Mouse (Mus musculus): ENCODE measurements around the gene Olfr452. TPM values are rescaled to one million over a fixed set of nuclear protein-coding genes. Genes with fewer than 3 reads are reported as not detected.

The Olfr452 gene
- polyA plus RNA-seq (2012; ENCODE audit: insufficient read depth, insufficient read length, missing spikeins): not detected in 2 replicates

GRCm38 (mm10) chr6:42784793-42785192 is at the start of gene Olfr452:
Gene Olfr452 (plus strand): TSS chr6:42785093.
- H3K27ac ChIP-seq (ENCODE audit: insufficient read depth, low read depth, low read length): no peak within 1 kb of the TSS
- no peak for TF ChIP-seq POLR2A (IDR thresholded peaks at IDR 0.05; ENCODE audit: borderline replicate concordance, low read depth, low read length)
- no peak for TF ChIP-seq CTCF (IDR thresholded peaks at IDR 0.05; ENCODE audit: low read depth, low read length)
- no peak within 1 kb of the TSS for H3K4me3 ChIP-seq (ENCODE audit: insufficient read depth, low read length)
- H3K4me1 ChIP-seq (ENCODE audit: control insufficient read depth, insufficient read depth, low read length): no peaks in the 10 kb centered on the region

- Histone ChIP-seq H3K27ac (ENCODE audit: insufficient read depth, low read depth, low read length) (no peak within 1 kb of the TSS), H3K4me1 (ENCODE audit: control insufficient read depth, insufficient read depth, low read length) (no peaks in the 10 kb centered on the region), H3K4me3 (ENCODE audit: insufficient read depth, low read length) (no peak within 1 kb of the TSS)
- no peak for TF ChIP-seq CTCF (IDR thresholded peaks at IDR 0.05; ENCODE audit: low read depth, low read length)
- no peak for TF ChIP-seq POLR2A (IDR thresholded peaks at IDR 0.05; ENCODE audit: borderline replicate concordance, low read depth, low read length)
Observed at GRCm38 (mm10) chr6:42739071-42739470, 45.8 kb upstream of the Olfr452 start, which contains the start of gene Olfr453. Gene Olfr453 (plus strand): TSS chr6:42739371.

- TF ChIP-seq POLR2A (IDR thresholded peaks at IDR 0.05; ENCODE audit: borderline replicate concordance, low read depth, low read length): no peak
- no peak for TF ChIP-seq CTCF (IDR thresholded peaks at IDR 0.05; ENCODE audit: low read depth, low read length)
- no peak overlapping the region for H3K27ac ChIP-seq (ENCODE audit: insufficient read depth, low read depth, low read length)
- no peak overlapping the region for H3K4me3 ChIP-seq (ENCODE audit: insufficient read depth, low read length)
- H3K4me1 ChIP-seq (ENCODE audit: control insufficient read depth, insufficient read depth, low read length): no peaks in the 10 kb centered on the region
Observed at GRCm38 (mm10) chr6:42742303-42742702, 42.6 kb upstream of the Olfr452 start.

- Histone ChIP-seq H3K27ac (ENCODE audit: insufficient read depth, low read depth, low read length) (no peak overlapping the region), H3K4me3 (ENCODE audit: insufficient read depth, low read length) (no peak overlapping the region), H3K4me1 (ENCODE audit: control insufficient read depth, insufficient read depth, low read length) (no peaks in the 10 kb centered on the region)
- no peak for TF ChIP-seq POLR2A (IDR thresholded peaks at IDR 0.05; ENCODE audit: borderline replicate concordance, low read depth, low read length)
- TF ChIP-seq CTCF (IDR thresholded peaks at IDR 0.05; ENCODE audit: low read depth, low read length): no peak
Observed at GRCm38 (mm10) chr6:42747846-42748245, 37.0 kb upstream of the Olfr452 start.

GRCm38 (mm10) chr6:42756104-42756503 is 28.8 kb upstream of the Olfr452 start, which contains the start of gene Olfr38:
Gene Olfr38 (plus strand): TSS chr6:42756404.
- TF ChIP-seq CTCF (IDR thresholded peaks at IDR 0.05; ENCODE audit: low read depth, low read length) (no peak), POLR2A (IDR thresholded peaks at IDR 0.05; ENCODE audit: borderline replicate concordance, low read depth, low read length) (no peak)
- Histone ChIP-seq H3K27ac (ENCODE audit: insufficient read depth, low read depth, low read length) (no peak within 1 kb of the TSS), H3K4me3 (ENCODE audit: insufficient read depth, low read length) (no peak within 1 kb of the TSS), H3K4me1 (ENCODE audit: control insufficient read depth, insufficient read depth, low read length) (no peaks in the 10 kb centered on the region)

- no peaks in the 10 kb centered on the region for H3K4me1 ChIP-seq (ENCODE audit: control insufficient read depth, insufficient read depth, low read length)
- TF ChIP-seq POLR2A (IDR thresholded peaks at IDR 0.05; ENCODE audit: borderline replicate concordance, low read depth, low read length) (no peak), CTCF (IDR thresholded peaks at IDR 0.05; ENCODE audit: low read depth, low read length) (no peak)
- H3K27ac ChIP-seq (ENCODE audit: insufficient read depth, low read depth, low read length): no peak overlapping the region
- no peak overlapping the region for H3K4me3 ChIP-seq (ENCODE audit: insufficient read depth, low read length)
Observed at GRCm38 (mm10) chr6:42777066-42777465, 7.8 kb upstream of the Olfr452 start.

GRCm38 (mm10) chr6:42790247-42790948 is 5.5 kb downstream of the Olfr452 start:
- H3K4me3 ChIP-seq (ENCODE audit: insufficient read depth, low read length): no peak overlapping the region
- H3K4me1 ChIP-seq (ENCODE audit: control insufficient read depth, insufficient read depth, low read length): no peaks in the 10 kb centered on the region
- TF ChIP-seq CTCF (IDR thresholded peaks at IDR 0.05; ENCODE audit: low read depth, low read length) (no peak), POLR2A (IDR thresholded peaks at IDR 0.05; ENCODE audit: borderline replicate concordance, low read depth, low read length) (no peak)
- no peak overlapping the region for H3K27ac ChIP-seq (ENCODE audit: insufficient read depth, low read depth, low read length)

- H3K4me3 ChIP-seq (ENCODE audit: insufficient read depth, low read length): no peak overlapping the region
- no peaks in the 10 kb centered on the region for H3K4me1 ChIP-seq (ENCODE audit: control insufficient read depth, insufficient read depth, low read length)
- no peak overlapping the region for H3K27ac ChIP-seq (ENCODE audit: insufficient read depth, low read depth, low read length)
- TF ChIP-seq POLR2A (IDR thresholded peaks at IDR 0.05; ENCODE audit: borderline replicate concordance, low read depth, low read length) (no peak), CTCF (IDR thresholded peaks at IDR 0.05; ENCODE audit: low read depth, low read length) (no peak)
Observed at GRCm38 (mm10) chr6:42790949-42791556, 6.2 kb downstream of the Olfr452 start.

GRCm38 (mm10) chr6:42794982-42795381 is 10.1 kb downstream of the Olfr452 start:
- H3K4me1 ChIP-seq (ENCODE audit: control insufficient read depth, insufficient read depth, low read length): no peaks in the 10 kb centered on the region
- H3K4me3 ChIP-seq (ENCODE audit: insufficient read depth, low read length): no peak overlapping the region
- no peak for TF ChIP-seq POLR2A (IDR thresholded peaks at IDR 0.05; ENCODE audit: borderline replicate concordance, low read depth, low read length)
- TF ChIP-seq CTCF (IDR thresholded peaks at IDR 0.05; ENCODE audit: low read depth, low read length): no peak
- H3K27ac ChIP-seq (ENCODE audit: insufficient read depth, low read depth, low read length): no peak overlapping the region

- Histone ChIP-seq H3K4me3 (ENCODE audit: insufficient read depth, low read length) (no peak within 1 kb of the TSS), H3K4me1 (ENCODE audit: control insufficient read depth, insufficient read depth, low read length) (no peaks in the 10 kb centered on the region), H3K27ac (ENCODE audit: insufficient read depth, low read depth, low read length) (no peak within 1 kb of the TSS)
- TF ChIP-seq CTCF (IDR thresholded peaks at IDR 0.05; ENCODE audit: low read depth, low read length) (no peak), POLR2A (IDR thresholded peaks at IDR 0.05; ENCODE audit: borderline replicate concordance, low read depth, low read length) (no peak)
Observed at GRCm38 (mm10) chr6:42811639-42812038, 26.7 kb downstream of the Olfr452 start, which contains the start of gene Olfr450. Gene Olfr450 (plus strand): TSS chr6:42811939.
